Mouse (Mus musculus) liver, postnatal 0 days (tissue): ENCODE measurements at regions not wholly inside any gene's neighbourhood (a gene's known extent, or its start where the extent isn't known, plus 50 kb on each side); places are given as distances from the start of the nearest gene placed in this dataset.

Source experiments
- ATAC-seq: fragments of 200-750 bp; cut with Nextera tagmentation; 2 replicates; pipeline ENCODE4 v1.8.0; 2017; ENCODE audit warnings: mild to moderate bottlenecking, moderate library complexity
- DNase-seq: peaks from one replicate; pipeline ENCODE4 v3.0.0-alpha.2; 2016
- H3K27ac ChIP-seq: fragments of 300-500 bp; sonication (generic); 2 replicates; pipeline ENCODE4 v1.5.1; 2014; ENCODE audit warnings: antibody characterized with exemption, moderate library complexity, mild to moderate bottlenecking, low read depth
- H3K27me3 ChIP-seq: fragments of 300-500 bp; sonication (generic); 2 replicates; pipeline ENCODE4 v1.6.1; 2014; ENCODE audit warnings: low read length, control low read depth, mixed read lengths; ENCODE audit not compliant: insufficient read depth
- H3K36me3 ChIP-seq: fragments of 300-500 bp; sonication (generic); replicated peaks from 2 replicates; pipeline ENCODE4 v1.6.1; 2014; ENCODE audit warnings: mild to moderate bottlenecking, control low read depth, low read length, moderate library complexity, mixed read lengths; ENCODE audit not compliant: insufficient read depth
- H3K4me1 ChIP-seq: fragments of 300-500 bp; sonication (generic); 2 replicates; pipeline ENCODE4 v1.6.1; 2014; ENCODE audit warnings: antibody characterized with exemption, mild to moderate bottlenecking, control low read depth; ENCODE audit not compliant: insufficient read depth
- H3K4me2 ChIP-seq: fragments of 300-500 bp; sonication (generic); 2 replicates; pipeline ENCODE4 v1.6.1; 2014; ENCODE audit warnings: low read depth, mild to moderate bottlenecking, low read length, moderate library complexity, mixed read lengths
- H3K4me3 ChIP-seq: fragments of 300-500 bp; sonication (generic); 2 replicates; pipeline ENCODE4 v1.5.1; 2014; ENCODE audit warnings: low read depth, low read length
- H3K9ac ChIP-seq: fragments of 300-500 bp; sonication (generic); replicated peaks from 2 replicates; pipeline ENCODE4 v1.6.1; 2014; ENCODE audit warnings: mild to moderate bottlenecking, moderate library complexity
- H3K9me3 ChIP-seq: fragments of 300-500 bp; sonication (generic); 2 replicates; pipeline ENCODE4 v1.6.1; 2016; ENCODE audit warnings: mild to moderate bottlenecking, control low read depth, low read length, mixed read lengths
- CTCF ChIP-seq: sonication (generic); IDR thresholded peaks from 2 replicates; pipeline ENCODE4 v1.5.1; 2016; ENCODE audit warnings: antibody characterized with exemption, low read depth
- EP300 ChIP-seq: IDR thresholded peaks from 2 replicates; pipeline ENCODE4 v1.6.1; 2016; ENCODE audit warnings: antibody characterized with exemption, low read depth, mild to moderate bottlenecking
- WGBS: fragments of 180-500 bp; shearing (Covaris S2); extraction: QIAGEN DNeasy Blood & Tissue Kit; methylation state at CpG from one replicate; pipeline ENCODE4 v1.1.7; 2014; ENCODE audit not compliant: insufficient replicate concordance; 5-methylcytosine and 5-hydroxymethylcytosine counted together

DNA sequence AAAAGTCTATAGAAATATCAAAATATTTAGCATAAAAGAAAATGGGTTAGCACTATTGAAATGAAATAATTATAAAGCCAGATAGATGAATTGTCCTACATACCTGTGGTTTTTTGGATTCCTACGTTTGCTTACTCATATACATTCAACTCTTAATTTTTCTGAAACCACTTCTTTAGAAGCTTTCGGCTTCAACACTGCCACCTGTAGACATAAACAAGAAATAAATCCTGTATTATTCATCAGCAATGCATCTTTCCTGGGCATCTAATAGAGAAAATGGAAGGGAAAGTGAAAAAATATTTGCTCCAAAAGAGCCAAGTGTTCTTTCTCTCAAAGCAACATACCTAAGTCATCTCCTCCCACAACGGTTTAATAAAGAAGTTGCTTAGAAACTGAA is 245.7 kb downstream of the Tex13c3 start:
- no peaks in the 10 kb centered on the region for H3K27me3 ChIP-seq
- H3K9me3 ChIP-seq: no peaks in the 10 kb centered on the region
- no peaks in the 10 kb centered on the region for H3K4me1 ChIP-seq
- no peak overlapping the region for H3K4me2 ChIP-seq
- ATAC-seq: no peak
- WGBS: 63% methylated on average over 3 of the region's 3 CpGs
- H3K9ac ChIP-seq: no peak overlapping the region
- no peaks in the 10 kb centered on the region for H3K36me3 ChIP-seq
- TF ChIP-seq CTCF (no peak), EP300 (no peak)
- no peak overlapping the region for H3K4me3 ChIP-seq
- no peak for DNase-seq
- no peak overlapping the region for H3K27ac ChIP-seq

- no peaks in the 10 kb centered on the region for H3K4me1 ChIP-seq
- ATAC-seq (no peak), DNase-seq (no peak)
- WGBS: 71% methylated on average over 3 of the region's 3 CpGs
- no peak for TF ChIP-seq EP300
- peak; percentile 19 for TF ChIP-seq CTCF
- H3K27ac ChIP-seq: no peak overlapping the region
- H3K4me2 ChIP-seq: no peak overlapping the region
- H3K36me3 ChIP-seq: no peaks in the 10 kb centered on the region
- no peaks in the 10 kb centered on the region for H3K27me3 ChIP-seq
- no peak overlapping the region for H3K9ac ChIP-seq
- H3K9me3 ChIP-seq: no peaks in the 10 kb centered on the region
- no peak overlapping the region for H3K4me3 ChIP-seq
Observed at GRCm38 (mm10) chrX:19231823-19232222, 249.3 kb downstream of the Tex13c3 start.

DNA sequence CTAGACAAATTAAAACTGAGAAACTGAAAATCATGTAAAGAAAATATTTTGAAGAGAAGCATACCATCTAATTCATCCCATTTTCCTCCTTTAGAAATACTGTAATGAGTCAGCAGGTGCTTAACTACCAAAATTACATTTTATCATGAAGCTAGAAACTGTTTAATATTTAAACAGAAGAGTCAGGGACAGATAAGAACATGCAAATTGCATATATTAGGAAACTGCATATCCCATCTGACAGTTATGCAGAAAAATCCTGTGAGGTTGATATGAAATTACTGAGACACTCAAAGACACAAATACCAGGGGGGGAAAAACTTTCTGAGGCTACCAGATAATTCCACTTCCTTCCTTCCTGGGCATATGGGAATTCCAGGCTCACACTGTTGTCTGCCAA is 257.8 kb downstream of the Tex13c3 start:
- no peak for ATAC-seq

DNA sequence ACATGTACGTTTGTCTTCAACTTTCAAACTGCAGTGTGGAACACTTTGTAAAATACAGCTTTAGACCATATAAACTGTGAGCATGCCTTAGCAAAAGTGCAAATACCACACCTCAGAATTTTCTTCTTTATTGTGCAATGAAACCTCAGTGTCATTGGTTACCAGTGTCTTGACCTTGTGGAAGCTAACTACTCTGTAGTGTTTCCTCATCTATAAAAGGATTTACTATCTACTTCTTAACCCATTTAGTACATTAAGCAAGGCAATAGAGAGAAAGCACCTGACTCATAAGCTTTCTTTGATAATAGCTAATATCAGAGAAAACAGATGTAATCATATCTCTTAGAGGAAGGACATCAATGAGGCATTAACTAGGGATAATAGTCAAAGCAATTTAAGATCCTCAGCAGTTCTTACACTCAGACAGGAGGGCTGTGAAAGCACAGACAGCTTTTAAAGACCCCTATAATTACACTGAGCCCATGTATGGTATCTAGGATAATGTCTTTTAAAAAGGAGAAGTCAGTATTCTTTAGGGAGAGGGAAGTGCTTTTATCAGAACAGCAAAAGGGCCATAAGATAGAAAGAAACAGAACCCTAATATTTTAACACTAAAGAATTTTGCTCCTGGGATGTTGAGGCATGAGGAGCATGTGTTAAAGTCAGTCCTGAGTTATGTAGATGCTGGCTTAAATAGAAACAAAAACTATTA is 260.2 kb downstream of the Tex13c3 start:
- Histone ChIP-seq H3K9me3 (no peaks in the 10 kb centered on the region), H3K27ac (no peak overlapping the region), H3K4me1 (no peaks in the 10 kb centered on the region), H3K4me3 (no peak overlapping the region), H3K4me2 (no peak overlapping the region), H3K9ac (no peak overlapping the region), H3K36me3 (no peaks in the 10 kb centered on the region), H3K27me3 (no peaks in the 10 kb centered on the region)
- TF ChIP-seq CTCF: no peak
- TF ChIP-seq EP300: no peak
- ATAC-seq (no peak), DNase-seq (no peak)
- 74% methylated on average over 1 of the region's 1 CpGs for WGBS

More for the DNA sequence above, 257.8 kb downstream of the Tex13c3 start:
- Histone ChIP-seq H3K4me1 (no peaks in the 10 kb centered on the region), H3K4me3 (no peak overlapping the region), H3K27ac (no peak overlapping the region), H3K36me3 (no peaks in the 10 kb centered on the region), H3K9ac (no peak overlapping the region), H3K4me2 (no peak overlapping the region), H3K9me3 (no peaks in the 10 kb centered on the region), H3K27me3 (no peaks in the 10 kb centered on the region)
- no peak for TF ChIP-seq EP300
- no peak for TF ChIP-seq CTCF
- no peak for DNase-seq

DNA sequence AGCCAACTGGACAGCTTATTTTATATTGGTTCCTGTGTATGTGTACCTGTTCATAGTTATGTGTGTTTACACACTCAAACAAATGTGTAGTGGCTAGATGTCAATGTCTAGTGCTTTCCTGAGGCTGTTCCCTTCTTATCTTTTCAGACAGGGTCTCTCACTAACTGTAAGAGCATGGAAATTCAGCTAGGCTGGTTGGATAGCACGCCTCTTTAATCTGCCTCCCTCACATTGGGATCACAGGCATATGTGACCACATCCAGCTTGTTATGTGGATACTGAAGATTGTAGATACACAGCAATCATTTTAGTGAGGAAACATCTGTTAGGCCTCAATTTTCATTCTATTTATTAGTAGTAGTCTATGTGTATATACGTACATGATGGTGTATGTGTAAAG is 261.4 kb downstream of the Tex13c3 start:
- Histone ChIP-seq H3K4me1 (no peaks in the 10 kb centered on the region), H3K4me2 (no peak overlapping the region), H3K27me3 (no peaks in the 10 kb centered on the region), H3K4me3 (no peak overlapping the region), H3K9ac (no peak overlapping the region), H3K27ac (no peak overlapping the region), H3K9me3 (no peaks in the 10 kb centered on the region), H3K36me3 (no peaks in the 10 kb centered on the region)
- ATAC-seq (peak; percentile 98), DNase-seq (no peak)
- whole genome bisulfite sequencing: 49% methylated on average over 2 of the region's 2 CpGs
- peak; percentile 96 for TF ChIP-seq EP300
- no peak for TF ChIP-seq CTCF

- TF ChIP-seq EP300: no peak
- no peak for TF ChIP-seq CTCF
- no peaks in the 10 kb centered on the region for H3K36me3 ChIP-seq
Observed at GRCm38 (mm10) chrX:19219301-19219700, 261.8 kb downstream of the Tex13c3 start.

GRCm38 (mm10) chrX:19206420-19206819 is 274.7 kb downstream of the Tex13c3 start:
- no peak for DNase-seq
- Histone ChIP-seq H3K4me3 (no peak overlapping the region), H3K9ac (no peak overlapping the region), H3K27ac (no peak overlapping the region), H3K27me3 (no peaks in the 10 kb centered on the region), H3K4me1 (no peaks in the 10 kb centered on the region), H3K36me3 (no peaks in the 10 kb centered on the region), H3K4me2 (no peak overlapping the region), H3K9me3 (no peaks in the 10 kb centered on the region)
- no peak for ATAC-seq
- no peak for TF ChIP-seq EP300
- TF ChIP-seq CTCF: no peak
- 63% methylated on average over 1 of the region's 1 CpGs for WGBS

More at GRCm38 (mm10) chrX:19219301-19219700, 261.8 kb downstream of the Tex13c3 start:
- Histone ChIP-seq H3K9me3 (no peaks in the 10 kb centered on the region), H3K4me3 (no peak overlapping the region), H3K4me2 (no peak overlapping the region), H3K27me3 (no peaks in the 10 kb centered on the region), H3K27ac (no peak overlapping the region), H3K9ac (no peak overlapping the region), H3K4me1 (no peaks in the 10 kb centered on the region)
- DNase-seq (no peak), ATAC-seq (peak; percentile 40)
- 75% methylated on average over 2 of the region's 2 CpGs for WGBS
